Mouse (Mus musculus) embryonic fibroblast, embryonic 13.5 days (primary cell): ENCODE measurements around the gene Acvr1.

Experiments
- CTCF ChIP-seq: IDR thresholded peaks from 2 replicates; pipeline ENCODE4 v1.5.1; 2011; ENCODE audit warnings: mild to moderate bottlenecking, control low read depth, low read length, moderate library complexity, borderline replicate concordance; ENCODE audit not compliant: insufficient read depth
- POLR2A ChIP-seq: IDR thresholded peaks from 2 replicates; pipeline ENCODE4 v1.6.1; 2011; ENCODE audit warnings: low read depth, mild to moderate bottlenecking, control low read depth, low read length, moderate library complexity

GRCm38 (mm10) chr2:58469816-58470215, 97.1 kb downstream of the Acvr1 start, which contains the start of gene Gm17409:
- TF ChIP-seq CTCF: no peak
- TF ChIP-seq POLR2A: no peak
